Mouse (Mus musculus) brain, embryonic 18.5 days (tissue): ENCODE measurements around the gene Olfr769.
"Not testable (repeated sequence)": the region's sequence is repeated elsewhere in the genome, so short reads cannot be mapped to it uniquely, and the experiment has no call there.

Experiments
- DNase-seq: peaks from one replicate; pipeline ENCODE4 v3.0.0-alpha.2; 2012; ENCODE audit warnings: low read depth, low spot score

Gene Olfr769

GRCm38 (mm10) chr10:129117761-129118160 lies at the start of gene Olfr769:
Olfr769 (minus strand) TSS chr10:129117861.
- DNase-seq, result no peak

GRCm38 (mm10) chr10:129164651-129165050 lies 47.0 kb upstream of the Olfr769 start, which contains the start of gene Olfr771:
Olfr771 (minus strand) TSS chr10:129164751.
- DNase-seq, result no peak

GRCm38 (mm10) chr10:129138898-129139297 lies 21.2 kb upstream of the Olfr769 start, which contains the start of gene Olfr770:
Olfr770 (minus strand) TSS chr10:129138998.
- no peak for DNase-seq

- DNase-seq, result no peak
Observed at GRCm38 (mm10) chr10:129115146-129115545, 2.5 kb downstream of the Olfr769 start.

GRCm38 (mm10) chr10:129101231-129101630 lies 16.4 kb downstream of the Olfr769 start:
- no peak for DNase-seq

GRCm38 (mm10) chr10:129099275-129099674 lies 18.4 kb downstream of the Olfr769 start, which contains the start of gene Olfr768:
Olfr768 (minus strand) TSS chr10:129099375.
- no peak for DNase-seq

- not testable (repeated sequence) for DNase-seq
Observed at GRCm38 (mm10) chr10:129082810-129083209, 34.9 kb downstream of the Olfr769 start, which contains the start of gene Olfr767. Olfr767 (minus strand) TSS chr10:129082910.

GRCm38 (mm10) chr10:129068877-129069276 lies 48.8 kb downstream of the Olfr769 start, which contains the start of gene Olfr766-ps1:
Olfr766-ps1 (minus strand) TSS chr10:129068977.
- DNase-seq, result no peak
